Comparison of ENCODE assay signal across 8 mouse cellular contexts in the genomic region with DNA sequence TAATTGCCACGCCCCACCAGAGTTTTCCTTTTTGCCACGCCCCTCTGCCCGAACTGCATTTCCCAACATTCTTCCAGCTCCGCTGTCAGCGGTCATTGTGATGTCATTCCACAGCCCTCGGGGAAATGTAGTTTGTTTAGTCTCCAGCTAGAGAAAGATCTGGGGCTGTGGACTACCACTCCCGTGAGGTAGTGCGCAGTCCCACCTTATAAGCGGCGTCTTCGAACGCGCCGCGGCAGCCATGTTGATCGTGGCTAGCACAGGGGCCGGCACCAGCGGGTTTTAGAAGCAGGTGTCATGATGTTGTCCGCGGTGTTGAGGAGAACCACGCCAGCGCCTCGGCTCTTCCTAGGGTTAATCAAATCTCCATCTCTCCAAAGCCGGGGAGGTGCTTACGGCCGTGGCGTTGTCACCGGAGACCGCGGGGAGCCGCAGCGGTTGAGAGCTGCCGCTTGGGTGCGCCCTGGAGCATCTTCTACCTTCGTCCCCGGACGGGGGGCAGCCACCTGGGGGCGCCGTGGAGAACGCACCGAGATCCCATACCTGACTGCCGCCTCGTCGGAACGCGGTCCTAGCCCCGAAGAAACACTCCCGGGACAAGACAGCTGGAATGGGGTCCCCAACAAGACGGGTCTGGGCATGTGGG. TPM values are rescaled to one million over a fixed set of nuclear protein-coding genes. Genes with fewer than 3 reads are reported as not detected.
A peak's percentile ranks its signal among the peaks of the same experiment; 100 is the strongest.
DNase-seq lines count a peak whose midpoint lies in the region; ATAC-seq and TF ChIP-seq lines count a peak whose summit lies in the region.

A gene (plus strand): TSS at position 120 of the 646 bp plus-strand sequence.

- peaks cover 0 to 6% of the 10 kb centered on the region in 2 experiments; a peak in 2 of 4 replicates for H3K36me3 ChIP-seq in MEL (ENCODE audit: control insufficient read depth in 1 of 2, insufficient read depth in 2 of 2, low read length in 2 of 2)
- peaks cover 5% of the 10 kb centered on the region; the same call in 1 of the 2 replicates for H3K36me3 ChIP-seq in forebrain, postnatal 0 days (ENCODE audit: insufficient read depth)
- H3K36me3 ChIP-seq in lung, embryonic 15.5 days, result no peaks in the 10 kb centered on the region

- H3K27me3 ChIP-seq in MEL (ENCODE audit: control insufficient read depth in 1 of 2, insufficient read depth in 2 of 2, low read length in 2 of 2), result 0 out of 4 replicates have a peak, but pooled peaks cover 0 to 2% of the 10 kb centered on the region in 2 experiments
- H3K27me3 ChIP-seq in cerebellum, adult 2 months (ENCODE audit: control insufficient read depth, insufficient read depth, low read length), result no peaks in the 10 kb centered on the region
- no peaks in the 10 kb centered on the region for H3K27me3 ChIP-seq in forebrain, postnatal 0 days (ENCODE audit: insufficient read depth, low read length)
- no peaks in the 10 kb centered on the region for H3K27me3 ChIP-seq in lung, embryonic 15.5 days

- peaks cover 0 to 16% of the 10 kb centered on the region in 2 experiments; a peak in 1 of 4 replicates for H3K4me1 ChIP-seq in MEL (ENCODE audit: control insufficient read depth in 1 of 2, insufficient read depth in 2 of 2, low read length in 2 of 2)
- H3K4me1 ChIP-seq in cerebellum, adult 2 months (ENCODE audit: control insufficient read depth, insufficient read depth, low read length), result peaks cover 5% of the 10 kb centered on the region; the same call in 1 of the 2 replicates
- peaks cover 11% of the 10 kb centered on the region for H3K4me1 ChIP-seq in forebrain, postnatal 0 days (ENCODE audit: insufficient read depth)
- peaks cover 17% of the 10 kb centered on the region for H3K4me1 ChIP-seq in lung, embryonic 15.5 days

- peak within 1 kb of the TSS; percentile 80 for H3K27ac ChIP-seq in MEL (ENCODE audit: control insufficient read depth, low read depth, low read length)
- no peak within 1 kb of the TSS for H3K27ac ChIP-seq in cerebellum, adult 2 months (ENCODE audit: insufficient read depth, low read length)
- H3K27ac ChIP-seq in forebrain, postnatal 0 days (ENCODE audit: low read depth, low read length), result peak within 1 kb of the TSS; percentile 83
- peak within 1 kb of the TSS; percentile 38 for H3K27ac ChIP-seq in lung, embryonic 15.5 days

- WGBS in cerebellum, adult 2 months, result 1% methylated on average over 49 of the region's 49 CpGs
- WGBS in forebrain, postnatal 0 days, result 3% methylated on average over 49 of the region's 49 CpGs
- under 1% methylated on average over 49 of the region's 49 CpGs for WGBS in lung, embryonic 15.5 days

- H3K79me2 ChIP-seq in MEL (ENCODE audit: control insufficient read depth, insufficient read depth, low read length, poor library complexity), result peaks cover 8% of the 10 kb centered on the region

- H3K4me2 ChIP-seq in forebrain, postnatal 0 days (ENCODE audit: low read depth), result peak within 1 kb of the TSS; percentile 55
- H3K4me2 ChIP-seq in lung, embryonic 15.5 days, result peak within 1 kb of the TSS; percentile 76

- DNase-seq in MEL (ENCODE audit: low read depth, low spot score), result peak; percentile 97
- DNase-seq in cerebellum, adult 2 months, result peak; percentile 91 to 97
- DNase-seq in forebrain, postnatal 0 days, result peak; percentile 96
- peak; percentile 92 for DNase-seq in heart, postnatal 4 days
- DNase-seq in layer of hippocampus, adult 8-10 months (ENCODE audit: low spot score in 2 of 2), result peak; percentile 94 to 97
- peak; percentile 93 for DNase-seq in ovary, adult 18-20 months (ENCODE audit: low spot score)
- DNase-seq in thymus, postnatal 0 days (ENCODE audit: low spot score), result peak; percentile 93

- H3K9me3 ChIP-seq in MEL (replicated peaks; ENCODE audit: insufficient read depth, low read length), result no peaks in the 10 kb centered on the region
- no peaks in the 10 kb centered on the region for H3K9me3 ChIP-seq in forebrain, postnatal 0 days (ENCODE audit: low read length)
- H3K9me3 ChIP-seq in lung, embryonic 15.5 days, result no peaks in the 10 kb centered on the region

- TF ChIP-seq EP300 in MEL (IDR thresholded peaks at IDR 0.05; ENCODE audit: low read depth in 1 of 2, low read length in 2 of 2), result no peak

- no peak for TF ChIP-seq RAD21 in MEL (IDR thresholded peaks at IDR 0.05; ENCODE audit: low read depth, low read length)

- ATAC-seq in forebrain, postnatal 0 days, result peak; percentile 100
- peak; percentile 99 for ATAC-seq in lung, embryonic 15.5 days (ENCODE audit: borderline replicate concordance, extremely low read depth, low FRiP score, low TSS enrichment)

- peak within 1 kb of the TSS; percentile 89 for H3K9ac ChIP-seq in MEL (ENCODE audit: control insufficient read depth, low read depth, low read length, poor library complexity, severe bottlenecking)
- H3K9ac ChIP-seq in forebrain, postnatal 0 days, result peak within 1 kb of the TSS; percentile 60
- H3K9ac ChIP-seq in lung, embryonic 15.5 days, result peak within 1 kb of the TSS; percentile 33

- peak within 1 kb of the TSS; percentile 35 to 96 for H3K4me3 ChIP-seq in MEL (ENCODE audit: control insufficient read depth in 1 of 2, insufficient read depth in 1 of 2, low read depth in 2 of 2, low read length in 2 of 2)
- peak within 1 kb of the TSS; percentile 78 for H3K4me3 ChIP-seq in cerebellum, adult 2 months (replicated peaks; ENCODE audit: insufficient read depth, low read depth, low read length)
- peak within 1 kb of the TSS; percentile 62 for H3K4me3 ChIP-seq in forebrain, postnatal 0 days (ENCODE audit: low read depth, low read length)
- peak within 1 kb of the TSS; percentile 61 for H3K4me3 ChIP-seq in lung, embryonic 15.5 days

- peak; percentile 63 to 99 (median 98) for TF ChIP-seq CTCF in MEL (IDR thresholded peaks at IDR 0.05 in 2 of 3, conservative IDR thresholded peaks at IDR 0.05 in 1 of 3; ENCODE audit: control insufficient read depth in 1 of 3, insufficient read depth in 1 of 3, low read depth in 2 of 3, low read length in 3 of 3, poor library complexity in 1 of 3, severe bottlenecking in 1 of 3)
- TF ChIP-seq CTCF in cerebellum, adult 2 months (IDR thresholded peaks at IDR 0.05; ENCODE audit: borderline replicate concordance, insufficient read depth, low read depth, low read length), result peak; percentile 62
- TF ChIP-seq CTCF in forebrain, postnatal 0 days (IDR thresholded peaks at IDR 0.05; ENCODE audit: low read depth), result peak; percentile 87

- TF ChIP-seq POLR2A in MEL (IDR thresholded peaks at IDR 0.05; ENCODE audit: control insufficient read depth in 1 of 2, insufficient read depth in 1 of 2, low read depth in 1 of 2, low read length in 2 of 2, poor library complexity in 1 of 2), result peak; percentile 56 to 83; a peak in 3 of 4 replicates
- TF ChIP-seq POLR2A in cerebellum, adult 2 months (IDR thresholded peaks at IDR 0.05; ENCODE audit: borderline replicate concordance, insufficient read depth, low read length), result peak; percentile 45; the same call in 1 of the 2 replicates

TF ChIP-seq in MEL, 35 proteins besides CTCF, POLR2A, EP300 and RAD21:
- TF ChIP-seq GATA1 (IDR thresholded peaks at IDR 0.05; ENCODE audit: low read depth, low read length) (no peak), JUND (IDR thresholded peaks at IDR 0.05; ENCODE audit: low read depth, low read length) (no peak), MXI1 (IDR thresholded peaks at IDR 0.05; ENCODE audit: low read depth, low read length) (peak; percentile 86; the same call in 1 of the 2 replicates), SIN3A (IDR thresholded peaks at IDR 0.05; ENCODE audit: low read length) (peak; percentile 94), USF1 (IDR thresholded peaks at IDR 0.05; ENCODE audit: low read depth, low read length) (0 out of 2 replicates have a peak, but pooled peaks have one; percentile 31), UBTF (IDR thresholded peaks at IDR 0.05; ENCODE audit: borderline replicate concordance, insufficient read depth, low read depth, low read length) (0 out of 2 replicates have a peak, but pooled peaks have one; percentile 56), NRF1 (IDR thresholded peaks at IDR 0.05; ENCODE audit: insufficient read depth, low read depth, low read length, poor library complexity, severe bottlenecking) (peak; percentile 42; the same call in 1 of the 2 replicates), KAT2A (conservative IDR thresholded peaks at IDR 0.05; ENCODE audit: low read depth, low read length) (peak; percentile 100), MAFK (IDR thresholded peaks at IDR 0.05; ENCODE audit: borderline replicate concordance, low read depth, low read length) (no peak), MEF2A (IDR thresholded peaks at IDR 0.05; ENCODE audit: extremely low read depth, insufficient replicate concordance, low read depth, low read length, poor library complexity, severe bottlenecking) (no peak), TCF12 (IDR thresholded peaks at IDR 0.05; ENCODE audit: low read depth, low read length) (0 out of 2 replicates have a peak, but pooled peaks have one; percentile 13), MYC (IDR thresholded peaks at IDR 0.05; ENCODE audit: low read depth, low read length) (peak; percentile 74; the same call in 1 of the 2 replicates), TBP (IDR thresholded peaks at IDR 0.05; ENCODE audit: low read depth, low read length) (peak; percentile 77), CHD2 (IDR thresholded peaks at IDR 0.05; ENCODE audit: low read length) (0 out of 2 replicates have a peak, but pooled peaks have one; percentile 42), ELF1 (IDR thresholded peaks at IDR 0.05; ENCODE audit: low read depth, low read length) (peak; percentile 69), HCFC1 (IDR thresholded peaks at IDR 0.05; ENCODE audit: low read depth, low read length) (peak; percentile 99), NELFE (IDR thresholded peaks at IDR 0.05; ENCODE audit: low read depth, low read length) (no peak)

RNA-seq across cellular contexts. Expression of the gene that starts here (rescaled TPM):
- 59.0 and 84.5 TPM in 2 replicates for total RNA-seq in MEL (2012; rRNA removed)
- 10 to 100 TPM in 1 of 2 experiments, not detected in 1; 71.5 TPM for polyA plus RNA-seq in MEL (2012; ENCODE audit: insufficient read depth in 1 of 2, insufficient read length in 2 of 2, low read depth in 1 of 2, low replicate concordance in 2 of 2, missing spikeins in 1 of 2)
- polyA plus RNA-seq in cerebellum, adult 2 months (2012; rRNA removed), result 33.0 and 37.4 TPM in 2 replicates
- 40.6 and 45.9 TPM in 2 replicates for total RNA-seq in forebrain, postnatal 0 days (2014; rRNA removed)
- 34.6 and 38.3 TPM in 2 replicates for polyA plus RNA-seq in forebrain, postnatal 0 days (2015; fragmentation: Nextera tagmentation; extraction: Ambion mirVana)
- 10 to 100 TPM; 50.3 to 52.7 TPM for total RNA-seq in heart, postnatal 4 days (2021)
- total RNA-seq in layer of hippocampus, adult 8-10 months (2022), result 10 to 100 TPM; 50.7 to 64.1 (median 56.9) TPM
- 60.0 and 64.9 TPM in 2 replicates for polyA plus RNA-seq in lung, embryonic 15.5 days (2015; fragmentation: Nextera tagmentation; extraction: Ambion mirVana)
- polyA plus RNA-seq in thymus, postnatal 0 days (2015; fragmentation: Nextera tagmentation; extraction: Ambion mirVana), result 30.5 and 33.4 TPM in 2 replicates

Comparison
In these comparisons a context has a peak if more than half of its experiments do, and no peak if none do; other contexts are left out.
1. H3K9ac ChIP-seq: peak in every context shown above with its lines; median percentile 89 in MEL; 60 in forebrain, postnatal 0 days; 33 in lung, embryonic 15.5 days.